Mouse (Mus musculus) liver, adult 2 months (tissue): ENCODE measurements at regions not wholly inside any gene's neighbourhood (a gene's known extent, or its start where the extent isn't known, plus 50 kb on each side); places are given as distances from the start of the nearest gene placed in this dataset.

ENCODE experiments used
- CTCF ChIP-seq: fragments of 200-500 bp; IDR thresholded peaks from 2 replicates; pipeline ENCODE4 v1.5.1; 2011; ENCODE audit warnings: low read depth, low read length, control low read depth
- POLR2A ChIP-seq: fragments of 200-500 bp; IDR thresholded peaks from 2 replicates; pipeline ENCODE4 v1.6.1; 2011; ENCODE audit warnings: low read length, control low read depth; ENCODE audit not compliant: insufficient read depth; ENCODE audit errors: extremely low read depth

- TF ChIP-seq POLR2A: no peak
- TF ChIP-seq CTCF: no peak
Observed at GRCm38 (mm10) chr6:67896495-67896894, 360.9 kb upstream of the Tacstd2 start.
